Mouse (Mus musculus) B cell, adult (primary cell): ENCODE data around the gene Tmem41a. TPM values are rescaled to one million over a fixed set of nuclear protein-coding genes. Genes with fewer than 3 reads are reported as not detected.

ENCODE experiments used
- total RNA-seq: library from RNA; stranded (reverse); gene quantifications from 4 replicates; pipeline ENCODE4 v1.2.4, GENCODE M21; 2023; ENCODE audit not compliant: inconsistent age

Tmem41a gene
- total RNA-seq, result 5.6 to 6.6 TPM (median 6.0 TPM) in 4 replicates

DNA sequence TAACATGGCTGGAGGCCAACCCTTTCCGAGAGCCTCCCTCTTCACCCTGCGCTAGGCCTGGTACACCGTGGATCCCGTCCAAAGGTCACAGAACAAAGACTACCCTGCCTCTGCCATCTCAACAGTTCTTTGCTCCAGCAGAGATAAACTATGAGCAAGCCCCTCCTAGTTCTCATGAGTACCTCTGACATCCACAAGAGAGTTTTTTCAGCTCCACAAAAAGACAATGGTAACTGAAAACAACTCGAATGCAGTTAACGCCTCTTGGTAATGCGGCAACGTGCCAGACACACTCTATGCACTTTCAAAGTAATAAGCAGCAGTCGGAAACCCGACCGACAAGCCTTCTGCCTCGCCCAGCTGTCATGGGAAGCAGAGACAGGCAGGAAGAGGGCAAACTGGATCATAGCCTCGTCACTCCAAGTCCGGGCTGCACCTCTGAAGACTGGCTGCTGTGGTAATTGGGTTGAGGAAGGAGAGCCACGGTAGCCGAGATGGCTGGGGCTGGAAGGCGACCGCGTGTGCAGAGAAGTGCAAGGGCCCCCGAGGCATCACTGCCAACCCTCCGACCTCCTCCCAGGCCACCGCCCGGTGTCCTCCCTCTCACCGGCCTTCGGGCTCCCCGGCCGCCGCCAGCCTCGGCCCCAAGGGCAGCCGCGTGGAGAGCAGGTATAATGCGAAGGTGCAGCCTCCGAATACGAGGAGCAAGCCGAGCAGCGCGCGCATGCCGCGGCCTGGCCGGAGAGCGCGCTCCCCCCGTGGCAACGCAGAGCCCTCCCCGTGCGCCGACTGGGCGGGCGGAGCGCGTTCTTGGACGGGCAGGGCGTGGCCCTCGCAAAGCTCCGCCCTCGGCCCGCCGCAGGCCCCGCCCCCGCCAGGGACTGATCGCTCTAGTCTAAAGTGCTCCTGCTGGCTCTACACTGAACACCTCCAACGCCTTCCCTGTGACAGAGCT, at the start of gene Tmem41a:
Gene Tmem41a, minus strand, starts transcription at position 792 of the 955 bp plus-strand sequence.

DNA sequence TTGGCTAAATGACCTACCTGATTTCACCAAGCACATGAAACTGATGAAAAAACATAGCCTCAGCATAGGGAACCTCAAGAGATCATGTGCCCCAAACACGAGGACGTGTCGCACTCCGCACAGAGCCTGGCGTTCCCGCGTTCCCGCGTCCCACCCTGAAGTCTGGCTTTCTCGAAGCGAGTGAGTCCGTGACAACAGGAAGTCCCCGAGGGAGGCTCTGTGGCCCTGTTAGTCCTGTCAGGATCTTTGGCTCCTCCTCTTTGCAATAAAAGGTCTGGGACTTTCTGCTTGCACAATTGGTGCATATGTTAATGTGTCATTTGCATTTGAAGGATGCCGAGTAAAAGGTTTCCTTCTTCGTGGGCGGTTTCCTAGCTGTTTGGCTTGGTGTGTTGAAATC, 48.0 kb upstream of the Tmem41a start, which contains the start of gene Liph:
Gene Liph, minus strand, starts transcription at position 360 of the 400 bp plus-strand sequence.

Other genes starting within 250 kb of the Tmem41a start
- 2.4 to 3.1 TPM (median 2.8 TPM) in 4 replicates for gene Ehhadh, start 159.7 kb downstream of the Tmem41a start, total RNA-seq
- 0.42 to 0.66 TPM (median 0.58 TPM) in 4 replicates for gene Map3k13, start 153.2 kb downstream of the Tmem41a start, total RNA-seq
- gene Liph, start 48.1 kb upstream of the Tmem41a start, total RNA-seq, result 0.22 to 0.48 TPM (median 0.24 TPM) in 3 of 4 replicates, not detected in the other
- 108 to 130 TPM (median 121 TPM) in 4 replicates for gene Senp2, start 61.9 kb upstream of the Tmem41a start, total RNA-seq
- gene Igf2bp2, start 215.7 kb upstream of the Tmem41a start, total RNA-seq, result not detected in 4 replicates